Mouse (Mus musculus) embryo, embryonic 11 days (tissue): ENCODE data around the gene Usp29.
"Not testable (repeated sequence)": the region's sequence is repeated elsewhere in the genome, so short reads cannot be mapped to it uniquely, and the experiment has no call there.

Experiments used
- DNase-seq: peaks from one replicate; pipeline ENCODE4 v3.0.0-alpha.2; 2015

The Usp29 gene

GRCm38 (mm10) chr7:6879512-6880164 is 149.3 kb downstream of the Usp29 start:
- no peak for DNase-seq

GRCm38 (mm10) chr7:6880918-6881317 is 150.5 kb downstream of the Usp29 start:
- DNase-seq: not testable (repeated sequence)

- DNase-seq: no peak
Observed at GRCm38 (mm10) chr7:6881473-6882046, 151.2 kb downstream of the Usp29 start.

- DNase-seq: no peak
Observed at GRCm38 (mm10) chr7:6883376-6884147, 153.2 kb downstream of the Usp29 start.

- DNase-seq: no peak
Observed at GRCm38 (mm10) chr7:6885416-6885815, 155.0 kb downstream of the Usp29 start.

DNA sequence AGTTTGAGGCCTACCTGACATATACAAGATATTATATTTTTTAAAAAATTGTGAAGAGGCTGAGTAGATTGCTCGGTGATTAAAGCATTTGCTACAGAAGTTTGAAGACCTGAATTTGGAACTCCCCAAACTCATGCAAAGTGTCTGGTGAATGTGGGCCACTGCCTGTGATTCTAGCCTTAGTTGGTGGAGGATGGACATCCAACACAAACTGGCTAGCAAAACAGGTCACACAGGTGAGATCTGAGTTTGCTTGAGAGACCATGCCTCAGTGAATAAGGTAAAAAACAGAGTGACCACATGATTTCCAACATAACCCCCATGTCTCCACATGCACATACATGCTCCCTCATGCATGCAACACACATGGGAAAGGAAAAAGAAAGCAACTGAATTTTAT is 156.5 kb downstream of the Usp29 start:
- no peak for DNase-seq

GRCm38 (mm10) chr7:6889871-6890270 is 159.5 kb downstream of the Usp29 start:
- DNase-seq: no peak

- DNase-seq: no peak
Observed at GRCm38 (mm10) chr7:6891206-6891605, 160.8 kb downstream of the Usp29 start.

DNA sequence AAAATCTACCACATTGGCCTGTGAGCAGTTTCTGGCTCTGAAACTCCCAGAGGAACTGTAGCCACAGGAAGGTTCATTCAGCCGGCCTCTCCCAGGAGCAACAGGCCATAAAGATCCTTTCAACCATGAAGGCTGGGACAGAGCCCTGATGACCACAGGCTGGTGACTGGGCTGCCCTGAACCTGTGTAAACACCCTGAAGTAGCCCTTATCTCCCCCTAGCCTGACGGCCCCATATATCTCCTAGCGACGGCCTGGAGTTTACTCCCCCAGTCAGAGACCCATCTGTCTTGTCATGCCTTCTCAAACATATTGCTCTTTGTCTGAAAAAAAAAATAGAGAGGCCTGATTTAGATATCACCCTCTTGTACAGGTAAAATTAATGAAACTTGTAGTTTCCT is 166.6 kb downstream of the Usp29 start:
- not testable (repeated sequence) for DNase-seq

GRCm38 (mm10) chr7:6900672-6901071 is 170.3 kb downstream of the Usp29 start:
- no peak for DNase-seq

DNA sequence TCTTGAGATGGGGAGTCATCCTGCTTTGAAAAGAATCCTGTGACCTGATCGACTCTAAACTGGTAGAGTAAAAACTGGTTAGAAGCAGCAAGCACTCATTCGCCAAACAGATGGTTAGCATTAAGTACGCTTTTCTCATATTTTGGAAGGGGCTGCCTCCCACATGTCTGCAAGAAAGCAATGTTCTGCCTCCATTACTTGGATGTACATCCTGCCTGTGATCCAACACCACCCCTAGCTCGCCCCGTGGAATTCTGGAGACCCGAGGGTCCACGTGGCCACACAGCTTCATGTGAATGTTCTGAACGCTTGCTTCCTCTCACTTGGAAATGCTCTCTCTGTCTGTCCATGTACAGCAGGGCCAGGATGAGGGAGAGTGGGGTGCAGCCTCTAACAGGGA is 173.1 kb downstream of the Usp29 start:
- peak; percentile 51 for DNase-seq

DNA sequence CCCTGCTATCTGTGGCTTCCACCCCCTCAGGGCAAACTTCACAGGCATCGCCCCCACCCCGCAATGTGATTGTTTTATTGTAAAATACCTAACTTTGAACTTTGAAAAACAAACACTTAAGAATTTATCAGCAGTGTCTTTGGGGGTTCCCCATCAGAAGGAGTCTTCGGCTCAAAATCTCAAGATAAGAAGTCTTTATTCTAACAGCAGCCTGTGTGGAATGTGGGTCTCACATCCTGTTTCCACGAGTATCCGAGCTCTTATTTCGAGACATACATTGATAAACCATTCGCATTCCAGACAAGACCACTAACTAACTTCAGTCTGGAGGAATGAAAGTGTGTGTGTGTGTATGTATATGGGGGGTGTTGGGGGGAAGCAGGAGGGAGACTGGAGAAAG is 180.1 kb downstream of the Usp29 start:
- DNase-seq: no peak

GRCm38 (mm10) chr7:6911731-6912130 is 181.4 kb downstream of the Usp29 start:
- DNase-seq: no peak

DNA sequence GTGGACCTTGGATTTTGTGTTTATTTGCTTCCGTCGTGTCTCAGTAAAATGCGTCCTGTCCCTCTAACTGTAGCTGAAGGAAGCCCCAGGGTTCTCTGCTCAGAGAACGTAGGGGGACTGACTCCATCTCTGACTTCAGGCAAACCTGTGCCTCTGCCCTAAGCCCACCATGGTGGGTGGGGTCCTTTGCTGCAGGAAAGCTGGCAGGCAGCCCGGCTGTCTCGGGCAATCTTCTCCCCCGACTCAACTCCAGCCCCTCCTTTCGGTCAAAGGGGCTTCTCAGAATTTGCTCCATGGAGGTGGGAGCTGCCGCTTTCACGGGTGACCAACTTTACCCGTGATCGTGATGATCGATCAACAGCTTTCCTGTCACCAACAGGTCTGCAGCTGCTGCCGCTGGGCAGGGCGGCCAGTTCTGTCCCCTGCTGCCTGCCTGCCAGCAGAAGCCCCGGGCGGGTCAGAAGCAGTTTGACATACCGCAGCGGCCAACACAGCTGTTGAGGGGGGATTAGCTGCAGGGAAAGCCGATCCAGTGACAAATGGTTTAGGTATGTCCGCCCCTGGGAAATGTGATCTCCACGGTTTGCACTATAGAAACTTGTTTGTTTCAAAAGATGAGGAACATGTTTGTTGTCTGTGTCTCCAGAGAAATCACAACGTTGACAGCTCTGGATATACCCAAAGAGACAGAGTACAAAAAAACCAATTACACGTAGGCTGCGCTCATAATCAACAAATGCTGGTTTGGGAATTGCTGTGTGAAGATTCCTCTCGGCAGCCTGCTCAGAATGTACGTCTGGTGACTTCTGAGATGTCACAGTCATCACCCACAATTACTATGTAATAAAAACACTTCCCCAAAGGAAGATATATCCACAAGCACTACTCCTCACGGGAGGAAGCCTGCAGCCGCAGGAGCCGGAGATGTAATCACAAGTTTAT is 183.3 kb downstream of the Usp29 start:
- peak; percentile 86 for DNase-seq

DNA sequence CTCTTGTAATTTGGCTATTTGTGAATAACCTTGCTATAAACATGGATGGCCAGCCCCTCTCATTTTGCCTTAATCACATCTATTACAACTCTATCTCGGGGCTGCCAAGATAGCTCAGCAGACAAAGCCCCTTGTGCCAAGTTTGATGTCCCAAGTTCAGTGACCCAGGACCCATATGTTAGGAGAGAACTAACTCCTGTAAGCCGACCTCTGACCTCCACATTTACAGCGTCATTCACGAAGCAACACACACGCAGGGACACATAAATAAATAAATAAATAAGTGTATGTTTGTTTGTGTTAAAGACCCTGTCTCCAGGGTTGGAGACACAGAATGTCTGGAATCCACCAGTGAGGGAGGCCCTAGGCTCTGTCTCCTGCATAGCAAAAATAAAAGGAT is 186.7 kb downstream of the Usp29 start:
- DNase-seq: no peak

GRCm38 (mm10) chr7:6918267-6918666 is 187.9 kb downstream of the Usp29 start:
- DNase-seq: peak; percentile 92

DNA sequence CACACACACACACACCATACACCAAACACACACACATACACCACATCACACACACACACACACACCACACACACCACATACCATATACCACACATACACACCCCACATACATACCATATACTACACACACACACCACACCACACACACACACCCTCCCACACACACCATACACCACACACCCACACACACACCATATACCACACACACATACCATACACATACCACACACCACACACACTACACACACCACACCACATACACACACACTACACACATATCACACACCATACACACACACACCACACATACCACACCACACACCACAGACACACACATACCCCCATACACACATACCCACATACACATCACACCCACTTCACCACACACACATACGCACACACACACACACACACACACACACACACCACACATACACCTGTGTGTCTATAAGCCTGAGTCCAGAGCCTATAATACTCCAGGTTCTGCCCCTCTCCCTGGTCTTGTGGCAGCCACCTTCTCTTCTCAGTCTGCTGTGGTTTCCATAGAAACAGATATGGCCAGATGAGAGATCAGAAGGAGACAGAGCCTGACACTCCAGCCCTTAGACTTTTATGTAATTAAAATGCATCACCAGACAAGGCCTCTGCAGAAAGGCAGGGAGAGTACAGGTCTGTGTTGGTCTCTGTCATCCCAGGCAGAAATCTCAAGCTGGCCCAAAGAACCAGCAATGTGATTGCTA is 188.9 kb downstream of the Usp29 start:
- no peak for DNase-seq

DNA sequence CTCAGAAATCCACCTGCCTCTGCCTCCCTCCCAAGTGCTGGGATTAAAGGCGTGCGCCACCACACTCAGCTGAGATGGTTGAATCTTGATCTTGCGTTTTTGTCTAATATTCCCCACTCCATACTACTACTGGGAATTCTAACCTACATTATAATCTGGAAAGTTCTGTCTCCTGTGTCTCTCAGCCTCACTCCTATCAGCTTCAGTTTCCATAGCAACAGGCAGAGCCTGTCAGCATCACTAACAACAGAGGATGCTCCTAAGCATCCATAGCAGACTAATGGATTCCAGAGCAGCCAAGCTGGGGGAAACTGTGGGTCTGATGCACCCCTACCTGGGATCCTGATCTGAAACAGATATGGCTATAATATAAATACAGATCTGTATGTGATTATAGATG is 193.1 kb downstream of the Usp29 start:
- no peak for DNase-seq

DNA sequence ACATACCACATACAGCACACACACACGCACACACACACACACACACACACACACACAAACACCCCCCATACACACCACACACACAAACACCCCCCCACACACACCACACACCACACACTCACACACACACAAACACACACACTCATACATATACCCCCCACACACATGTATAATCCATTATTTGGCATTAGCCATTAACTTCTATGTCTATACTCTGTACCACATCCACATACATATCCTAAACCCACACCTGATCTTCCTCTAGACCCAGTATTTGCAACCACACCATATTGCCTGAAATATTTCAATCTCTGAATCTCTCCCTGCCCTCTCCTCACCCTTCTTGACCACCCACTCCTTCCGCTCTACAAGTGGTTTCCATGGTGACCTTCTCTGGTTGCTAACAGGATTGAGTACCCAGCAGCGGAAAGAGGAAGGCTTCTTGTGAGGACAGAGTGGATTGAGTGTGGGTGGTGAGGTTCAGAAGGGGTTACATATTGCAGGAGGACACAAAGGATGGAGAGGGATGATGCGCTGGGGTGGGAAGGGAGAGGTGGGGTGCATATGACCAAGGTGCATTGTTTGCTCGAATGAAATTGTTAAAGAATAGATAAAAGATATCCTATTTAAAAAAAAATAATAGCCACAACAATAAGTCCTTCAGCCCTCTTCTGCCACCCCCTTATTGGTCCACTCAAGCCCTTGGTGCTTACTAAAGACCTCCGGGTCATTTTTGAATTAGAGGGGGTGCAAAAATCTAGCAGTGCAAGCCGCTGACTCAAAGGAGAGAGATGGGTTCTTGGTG is 195.8 kb downstream of the Usp29 start:
- DNase-seq: no peak

DNA sequence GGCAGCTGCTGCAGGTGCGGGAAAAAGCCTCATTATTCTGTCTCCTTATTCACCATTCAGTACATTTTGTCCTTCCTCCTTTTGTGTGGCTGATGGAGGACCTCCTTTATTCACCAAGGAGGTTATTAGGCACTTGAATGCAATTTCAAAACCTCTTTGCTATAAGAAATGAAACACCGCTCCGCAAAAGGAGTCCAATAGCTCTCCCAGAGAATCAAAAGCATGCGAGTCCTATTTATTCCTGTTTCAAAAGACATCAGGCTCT is 196.3 kb downstream of the Usp29 start:
- DNase-seq: no peak

GRCm38 (mm10) chr7:6929286-6929685 is 198.9 kb downstream of the Usp29 start:
- DNase-seq: no peak

DNA sequence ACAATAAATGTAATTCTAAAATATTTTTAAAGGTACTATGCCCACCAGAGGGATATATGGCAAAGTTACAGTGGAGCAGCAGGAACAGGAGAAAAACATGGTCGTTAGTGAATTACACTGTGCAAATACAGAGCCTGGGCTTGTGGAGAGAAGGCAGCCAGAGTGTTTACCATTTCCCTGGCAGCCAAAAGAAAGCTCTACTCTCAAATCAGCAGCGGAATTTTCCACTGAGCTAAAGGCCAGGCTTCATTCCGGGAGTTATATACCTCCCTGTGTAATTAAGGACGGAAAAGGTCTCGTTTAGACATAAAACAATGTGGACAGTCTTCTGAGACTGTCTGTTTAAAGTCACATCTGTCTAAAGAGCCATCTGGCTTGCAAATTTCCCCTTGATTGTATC is 204.4 kb downstream of the Usp29 start:
- DNase-seq: peak; percentile 30
